In genomic region chr11:118460280-118460679, GRCm38 (mm10) we compare ENCODE assay signal across 10 mouse cellular contexts. TPM values are rescaled to one million over a fixed set of nuclear protein-coding genes. Genes with fewer than 3 reads are reported as not detected.
DNase-seq lines count a peak whose midpoint lies in the region; ATAC-seq and TF ChIP-seq lines count a peak whose summit lies in the region.
"Had no signal": no experiment of that assay in that cellular context is flagged by ENCODE, and none has a peak within 500 bp of the region (broad histone marks: within the 10 kb centered on the region; RNA-seq: fewer than 3 reads in every experiment).

No protein-coding gene starts in this region.

- 0 out of 2 replicates have a peak, but pooled peaks cover 4% of the 10 kb centered on the region for H3K4me1 ChIP-seq in intestine, embryonic 14.5 days (replicated peaks; ENCODE audit: control insufficient read depth, insufficient read depth, low read length)
- peaks cover 8% of the 10 kb centered on the region for H3K4me1 ChIP-seq in intestine, embryonic 16.5 days (ENCODE audit: control insufficient read depth, insufficient read depth, low read length)
- H3K4me1 ChIP-seq in small intestine, adult 2 months (ENCODE audit: control insufficient read depth, insufficient read depth, insufficient read length, low read length) = peaks cover 10% of the 10 kb centered on the region; the same call in 1 of the 2 replicates

- TF ChIP-seq CTCF in small intestine, adult 2 months (IDR thresholded peaks at IDR 0.05; ENCODE audit: extremely low read depth, insufficient read length, insufficient replicate concordance, low read depth, low read length) = peak; percentile 78; the same call in 1 of the 2 replicates

- H3K27me3 ChIP-seq in intestine, embryonic 14.5 days (replicated peaks; ENCODE audit: control insufficient read depth, insufficient read depth, low read length) = no peaks in the 10 kb centered on the region
- no peaks in the 10 kb centered on the region for H3K27me3 ChIP-seq in intestine, embryonic 16.5 days (replicated peaks; ENCODE audit: control insufficient read depth, insufficient read depth, low read length)
- no peaks in the 10 kb centered on the region for H3K27me3 ChIP-seq in small intestine, adult 2 months (ENCODE audit: control insufficient read depth, insufficient read depth, low read length)
- H3K27me3 ChIP-seq: embryonic facial prominence, embryonic 12.5 days had no signal

- 70% methylated on average over 6 of the region's 6 CpGs for whole genome bisulfite sequencing in intestine, embryonic 14.5 days
- WGBS in intestine, embryonic 16.5 days = 64% methylated on average over 6 of the region's 6 CpGs
- 80% methylated on average over 6 of the region's 6 CpGs for WGBS in small intestine, adult 2 months

- no peak for ATAC-seq in intestine, embryonic 14.5 days (replicated peaks; ENCODE audit: low FRiP score, low TSS enrichment, low read depth)
- ATAC-seq in intestine, embryonic 16.5 days = no peak

- no peak for TF ChIP-seq POLR2A in small intestine, adult 2 months (IDR thresholded peaks at IDR 0.05; ENCODE audit: low read depth, low read length)

- peak; percentile 67 for DNase-seq in intestine, embryonic 14.5 days (ENCODE audit: low spot score)
- peak; percentile 51 to 54 for DNase-seq in CD8-positive naive resting alpha-beta T cell, adult 2 months (ENCODE audit: low read depth in 2 of 2, low spot score in 2 of 2)
- peak; percentile 29 for DNase-seq in adipocyte (ENCODE audit: low spot score)
- no peak for DNase-seq in cerebellum, adult 11 months
- DNase-seq in ovary, postnatal 36 days (ENCODE audit: low spot score) = no peak
- DNase-seq in c-Kit-positive CD71-positive TER-119-positive erythroid progenitor cells, embryonic 14.5 days (ENCODE audit: low spot score) = no peak
- DNase-seq: lung, postnatal 4 days had no signal

- no peak overlapping the region for H3K9ac ChIP-seq in intestine, embryonic 14.5 days (ENCODE audit: low read length)
- no peak overlapping the region for H3K9ac ChIP-seq in intestine, embryonic 16.5 days (ENCODE audit: low read depth, low read length)
- H3K9ac ChIP-seq: embryonic facial prominence, embryonic 12.5 days had no signal

- H3K4me3 ChIP-seq in intestine, embryonic 14.5 days (ENCODE audit: low read depth, low read length) = no peak overlapping the region
- no peak overlapping the region for H3K4me3 ChIP-seq in intestine, embryonic 16.5 days (ENCODE audit: low read length)
- no peak overlapping the region for H3K4me3 ChIP-seq in small intestine, adult 2 months (ENCODE audit: low read depth, low read length)
- H3K4me3 ChIP-seq: embryonic facial prominence, embryonic 12.5 days had no signal

- no peak overlapping the region for H3K27ac ChIP-seq in intestine, embryonic 14.5 days (ENCODE audit: low read depth)
- H3K27ac ChIP-seq in intestine, embryonic 16.5 days (ENCODE audit: low read length) = no peak overlapping the region
- H3K27ac ChIP-seq in small intestine, adult 2 months (ENCODE audit: insufficient read depth, low read depth, low read length) = no peak overlapping the region
- H3K27ac ChIP-seq: embryonic facial prominence, embryonic 12.5 days had no signal

- no peaks in the 10 kb centered on the region for H3K9me3 ChIP-seq in intestine, embryonic 14.5 days (ENCODE audit: control insufficient read depth, low read length)
- H3K9me3 ChIP-seq in intestine, embryonic 16.5 days (ENCODE audit: control insufficient read depth, low read length) = 0 out of 2 replicates have a peak, but pooled peaks cover 3% of the 10 kb centered on the region
- H3K9me3 ChIP-seq: embryonic facial prominence, embryonic 12.5 days had no signal

- no peak overlapping the region for H3K4me2 ChIP-seq in intestine, embryonic 14.5 days (ENCODE audit: low read length)
- no peak overlapping the region for H3K4me2 ChIP-seq in intestine, embryonic 16.5 days (ENCODE audit: low read depth, low read length)
- H3K4me2 ChIP-seq: embryonic facial prominence, embryonic 12.5 days had no signal

- no peaks in the 10 kb centered on the region for H3K36me3 ChIP-seq in intestine, embryonic 14.5 days (ENCODE audit: control insufficient read depth, insufficient read depth, low read length)
- H3K36me3 ChIP-seq in intestine, embryonic 16.5 days (ENCODE audit: control insufficient read depth, insufficient read depth, low read length) = no peaks in the 10 kb centered on the region
- H3K36me3 ChIP-seq in small intestine, adult 2 months (ENCODE audit: control insufficient read depth, insufficient read depth, low read length) = no peaks in the 10 kb centered on the region
- H3K36me3 ChIP-seq: embryonic facial prominence, embryonic 12.5 days had no signal

RNA-seq across cellular contexts. Expression of gene Engase, which starts 16.3 kb away (rescaled TPM):
- polyA plus RNA-seq in intestine, embryonic 14.5 days (2014; fragmentation: Nextera tagmentation; extraction: Ambion mirVana) = 7.2 and 11.9 TPM in 2 replicates
- polyA plus RNA-seq in intestine, embryonic 16.5 days (2015; fragmentation: Nextera tagmentation; extraction: Ambion mirVana) = 13.5 and 17.8 TPM in 2 replicates
- polyA plus RNA-seq in small intestine, adult 2 months (2012; rRNA removed) = 12.3 and 18.3 TPM in 2 replicates

RNA-seq across cellular contexts. Expression of gene C1qtnf1, which starts 32.3 kb away (rescaled TPM):
- 7.1 and 7.2 TPM in 2 replicates for polyA plus RNA-seq in intestine, embryonic 14.5 days (2014; fragmentation: Nextera tagmentation; extraction: Ambion mirVana)
- polyA plus RNA-seq in intestine, embryonic 16.5 days (2015; fragmentation: Nextera tagmentation; extraction: Ambion mirVana) = 7.1 and 7.3 TPM in 2 replicates
- polyA plus RNA-seq in small intestine, adult 2 months (2012; rRNA removed) = 3.3 and 4.3 TPM in 2 replicates

RNA-seq across cellular contexts. Expression of gene Cant1, which starts 41.4 kb away (rescaled TPM):
- 30.1 and 32.9 TPM in 2 replicates for polyA plus RNA-seq in intestine, embryonic 14.5 days (2014; fragmentation: Nextera tagmentation; extraction: Ambion mirVana)
- polyA plus RNA-seq in intestine, embryonic 16.5 days (2015; fragmentation: Nextera tagmentation; extraction: Ambion mirVana) = 38.7 and 44.1 TPM in 2 replicates
- 73.6 and 158 TPM in 2 replicates for polyA plus RNA-seq in small intestine, adult 2 months (2012; rRNA removed)

RNA-seq across cellular contexts. Expression of gene Lgals3bp, which starts 58.4 kb away (rescaled TPM):
- polyA plus RNA-seq in intestine, embryonic 14.5 days (2014; fragmentation: Nextera tagmentation; extraction: Ambion mirVana) = 108 and 120 TPM in 2 replicates
- 226 and 234 TPM in 2 replicates for polyA plus RNA-seq in intestine, embryonic 16.5 days (2015; fragmentation: Nextera tagmentation; extraction: Ambion mirVana)
- 372 and 739 TPM in 2 replicates for polyA plus RNA-seq in small intestine, adult 2 months (2012; rRNA removed)

Comparison
In these comparisons a context has a peak if more than half of its experiments do, and no peak if none do; other contexts are left out.
1. DNase-seq: peak in intestine, embryonic 14.5 days (single experiment), CD8-positive naive resting alpha-beta T cell, adult 2 months (2 of 2) and adipocyte (single experiment); none in cerebellum, adult 11 months (single experiment), ovary, postnatal 36 days (single experiment) and c-Kit-positive CD71-positive TER-119-positive erythroid progenitor cells, embryonic 14.5 days (single experiment).